Mouse (Mus musculus): ENCODE data around the gene Nrbp1.

Gene Nrbp1

DNA sequence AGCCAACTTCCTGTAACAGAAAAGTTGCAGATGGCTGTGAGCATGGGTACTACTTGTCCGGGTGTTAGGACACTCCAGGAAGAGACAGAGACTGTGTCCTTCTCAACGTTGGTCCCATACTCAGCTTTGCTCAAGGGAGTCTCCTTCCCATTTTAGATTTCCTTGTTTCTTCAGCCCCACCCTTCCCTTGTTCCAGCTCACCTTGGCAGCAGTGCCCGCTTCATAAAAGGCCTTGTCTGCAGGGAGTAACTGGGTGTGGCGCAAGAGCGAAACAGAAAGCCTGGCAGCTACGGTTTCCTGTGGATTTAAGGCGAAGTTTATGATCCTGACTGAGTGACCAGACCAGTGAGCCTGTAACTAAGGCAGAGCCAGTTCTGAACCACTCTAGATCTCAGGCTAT lies 13.8 kb downstream of the Nrbp1 start:
- in situ Hi-C loops (cut with MboI; ENCODE audit: low pct_unique_long_range_greater_than_20kb in 1 of 2, low sequenced_read_pairs in 2 of 2, unreplicated experiment in 1 of 2) = no loop called here

DNA sequence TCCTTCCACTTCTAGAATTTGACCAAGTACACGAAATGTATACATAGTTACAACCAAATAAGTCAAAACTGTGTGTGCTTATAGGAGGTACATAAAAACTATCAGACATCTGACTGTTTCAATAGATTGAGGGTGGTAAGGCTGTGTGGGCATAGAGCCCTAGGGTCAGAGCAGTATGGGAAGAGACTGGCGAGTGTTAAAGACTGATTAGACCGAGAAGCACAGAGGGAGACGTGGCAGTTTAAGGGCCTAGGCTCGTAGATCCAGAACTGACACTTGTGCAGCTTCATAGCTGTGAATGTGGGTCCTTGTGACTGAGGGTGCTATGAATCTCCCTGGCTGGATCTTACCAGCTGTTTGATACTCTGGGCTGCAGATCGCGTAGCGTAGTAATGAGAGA lies 14.2 kb downstream of the Nrbp1 start:
- in situ Hi-C loops (cut with MboI; ENCODE audit: low pct_unique_long_range_greater_than_20kb in 1 of 2, low sequenced_read_pairs in 2 of 2, unreplicated experiment in 1 of 2) = no loop called here

DNA sequence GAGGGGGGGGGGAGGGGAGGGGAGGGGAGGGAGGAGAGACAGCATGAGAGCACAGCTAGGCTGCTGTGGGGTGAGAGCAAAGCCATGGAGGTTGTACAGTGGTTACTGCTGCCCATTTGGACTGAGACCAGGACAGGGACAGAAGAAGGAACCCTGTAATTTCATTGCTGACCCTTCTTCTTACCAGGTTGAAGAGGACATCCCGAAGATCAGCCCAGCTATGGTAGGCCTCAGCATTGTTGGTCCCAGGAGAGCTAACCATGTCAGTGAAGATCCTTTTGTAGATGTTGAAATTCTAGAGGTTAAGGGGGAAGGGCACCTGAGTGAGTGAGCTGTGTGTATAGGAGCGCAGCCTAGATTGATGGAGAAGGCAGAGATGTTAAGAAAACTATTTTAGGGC lies 14.7 kb downstream of the Nrbp1 start:
- in situ Hi-C loops (cut with MboI; ENCODE audit: low pct_unique_long_range_greater_than_20kb in 1 of 2, low sequenced_read_pairs in 2 of 2, unreplicated experiment in 1 of 2) = no loop called here

DNA sequence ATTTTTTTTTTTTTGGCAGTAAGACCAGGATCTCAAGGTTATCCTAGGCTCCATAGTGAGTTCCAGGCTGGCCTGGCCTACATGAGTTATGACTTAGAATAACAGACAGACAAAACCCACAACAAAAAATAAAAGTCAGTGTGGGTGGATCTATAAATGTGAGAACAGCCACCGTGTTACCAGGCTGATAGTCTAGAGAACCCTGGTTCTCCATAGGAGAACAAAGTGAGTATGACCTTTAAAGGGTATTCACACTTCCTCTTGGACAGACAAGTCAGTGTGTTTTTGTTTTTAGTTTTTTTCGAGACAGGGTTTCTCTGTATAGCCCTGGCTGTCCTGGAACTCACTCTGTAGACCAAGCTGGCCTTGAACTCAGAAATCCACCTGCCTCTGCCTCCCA lies 15.3 kb downstream of the Nrbp1 start:
- in situ Hi-C loops (cut with MboI; ENCODE audit: low pct_unique_long_range_greater_than_20kb in 1 of 2, low sequenced_read_pairs in 2 of 2, unreplicated experiment in 1 of 2) = no loop called here

DNA sequence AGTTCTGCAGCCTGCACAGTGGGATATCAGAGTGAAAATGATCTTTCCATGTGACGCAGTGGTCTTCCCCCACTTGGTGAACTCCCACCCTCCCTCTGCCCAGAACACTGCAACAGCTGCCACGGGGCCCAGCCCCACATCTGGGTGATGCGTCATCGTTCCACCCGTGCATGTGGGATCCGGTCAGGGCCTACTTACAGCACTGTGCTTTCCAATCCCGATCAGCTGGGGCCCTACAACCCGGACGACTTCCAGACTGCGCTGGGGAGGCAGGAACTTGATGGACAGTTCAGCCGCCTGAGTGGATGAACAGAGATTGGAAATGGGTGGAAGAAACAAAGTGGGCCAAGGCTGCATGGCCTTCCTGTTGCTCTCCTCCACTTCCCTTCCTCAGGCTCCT lies 17.0 kb downstream of the Nrbp1 start:
- in situ Hi-C loops (cut with MboI; ENCODE audit: low pct_unique_long_range_greater_than_20kb in 1 of 2, low sequenced_read_pairs in 2 of 2, unreplicated experiment in 1 of 2) = no loop called here

DNA sequence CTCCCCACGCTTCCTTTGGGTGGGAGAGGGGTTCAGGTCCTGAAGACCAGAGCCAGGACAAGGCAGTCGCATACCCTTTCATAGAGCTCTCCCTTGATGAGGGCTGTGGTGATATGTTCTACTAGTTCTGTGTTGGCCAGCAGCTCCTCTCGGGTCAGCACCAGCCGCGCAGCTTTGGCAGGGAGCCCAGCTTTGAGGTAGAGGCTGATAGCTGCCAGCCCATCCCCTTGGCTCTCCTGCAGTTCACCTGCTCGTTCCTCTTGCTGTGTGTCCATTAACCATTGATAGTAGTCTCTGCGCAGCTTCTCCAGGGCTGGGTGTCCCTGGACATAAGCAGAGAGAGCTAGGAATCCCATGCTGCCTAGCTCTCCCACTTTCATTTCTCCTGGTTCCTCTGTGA lies 25.4 kb downstream of the Nrbp1 start:
- in situ Hi-C loops (cut with MboI; ENCODE audit: low pct_unique_long_range_greater_than_20kb in 1 of 2, low sequenced_read_pairs in 2 of 2, unreplicated experiment in 1 of 2) = no loop called here

DNA sequence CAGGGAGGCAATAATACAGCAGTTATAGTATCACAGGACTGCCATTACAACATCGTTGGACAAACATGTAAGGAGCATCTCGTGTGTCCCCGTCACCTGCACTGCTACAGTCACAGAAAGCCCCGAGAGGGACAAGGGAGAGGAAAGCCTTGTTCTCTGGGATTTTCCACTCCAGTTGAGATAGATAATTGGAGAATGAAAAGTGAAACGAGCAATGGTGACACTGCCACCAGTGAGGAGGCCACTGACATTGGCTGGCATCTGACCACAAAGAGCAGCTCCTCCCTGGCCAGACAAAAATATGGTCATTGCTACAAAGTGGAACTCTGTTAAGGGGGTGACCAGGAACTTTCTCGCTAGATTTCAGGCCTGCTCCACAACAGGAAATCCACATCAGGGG lies 27.0 kb downstream of the Nrbp1 start:
- in situ Hi-C loops (cut with MboI; ENCODE audit: low pct_unique_long_range_greater_than_20kb in 1 of 2, low sequenced_read_pairs in 2 of 2, unreplicated experiment in 1 of 2) = no loop called here

DNA sequence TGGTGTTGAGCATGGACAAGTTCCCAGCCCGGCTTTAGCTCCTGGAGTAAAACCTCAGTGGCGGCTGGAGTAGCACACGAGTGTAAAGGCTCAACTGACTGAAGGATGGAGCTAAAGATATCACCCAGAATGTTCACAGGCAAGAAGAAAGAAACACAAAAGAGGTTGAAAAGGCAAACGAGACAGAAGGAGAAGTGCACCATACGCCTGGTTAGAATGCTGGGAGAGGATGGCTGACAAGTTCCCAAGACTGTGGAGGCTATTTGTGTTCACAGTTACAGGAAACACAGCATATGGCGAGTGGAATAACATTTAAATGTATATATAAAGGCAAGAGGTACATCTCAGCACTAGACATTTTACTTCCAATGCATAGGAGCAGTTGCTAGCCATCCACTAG lies 32.4 kb downstream of the Nrbp1 start:
- in situ Hi-C loops (cut with MboI; ENCODE audit: low pct_unique_long_range_greater_than_20kb in 1 of 2, low sequenced_read_pairs in 2 of 2, unreplicated experiment in 1 of 2) = no loop called here

DNA sequence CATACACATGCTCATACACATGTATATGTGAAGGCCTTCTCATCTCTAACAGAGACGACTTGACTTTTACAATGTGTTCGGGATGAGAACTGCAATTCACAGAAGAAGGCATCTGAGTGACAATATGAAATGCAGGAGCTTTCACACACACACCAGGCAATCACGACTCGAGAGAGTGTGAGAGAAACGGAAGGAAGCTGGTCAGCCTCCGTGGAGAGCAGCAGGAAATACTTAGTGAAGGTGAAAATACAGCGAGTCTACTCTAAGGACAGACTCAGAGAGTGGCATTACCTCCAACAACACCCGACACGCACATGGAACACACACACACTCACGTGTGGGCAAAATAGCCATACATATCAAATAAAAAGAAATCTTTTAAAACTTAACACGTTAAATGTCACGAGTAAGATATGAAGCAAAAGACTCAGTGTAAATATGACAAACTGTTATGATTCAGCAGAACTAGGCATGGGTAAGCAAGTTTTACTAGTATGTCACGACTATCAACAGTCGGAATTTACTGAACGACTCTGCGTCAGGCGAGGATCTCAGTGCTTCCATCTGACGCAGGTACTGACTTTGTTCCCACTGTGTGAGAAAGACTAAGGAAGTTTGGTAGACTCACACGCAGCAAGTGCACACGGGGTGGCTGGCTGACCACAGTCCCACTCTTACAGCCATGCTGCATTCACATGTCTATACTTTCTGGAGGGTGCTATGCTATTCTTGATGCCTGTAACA lies 38.8 kb downstream of the Nrbp1 start:
- in situ Hi-C loops (cut with MboI; ENCODE audit: low pct_unique_long_range_greater_than_20kb in 1 of 2, low sequenced_read_pairs in 2 of 2, unreplicated experiment in 1 of 2) = no loop called here

DNA sequence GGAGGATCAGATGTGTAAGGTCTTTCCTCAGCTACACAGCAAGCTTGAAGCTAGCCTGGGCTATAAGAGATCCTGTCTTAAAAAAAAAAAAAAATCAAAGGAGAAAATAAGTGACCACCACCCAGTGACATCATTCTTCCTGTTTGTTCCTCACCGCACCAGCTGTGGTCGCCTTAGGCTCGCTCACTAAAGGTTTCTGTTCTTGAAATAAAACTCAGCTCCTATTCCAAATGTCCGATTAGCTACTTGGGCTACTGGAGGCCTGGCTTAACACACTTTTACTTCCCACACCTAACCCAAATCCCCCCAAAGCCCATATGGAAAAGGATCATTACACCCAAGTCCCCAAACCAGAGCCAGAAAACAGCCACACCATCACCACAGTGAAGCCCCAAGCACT lies 47.6 kb downstream of the Nrbp1 start:
- in situ Hi-C loops (cut with MboI; ENCODE audit: low pct_unique_long_range_greater_than_20kb in 1 of 2, low sequenced_read_pairs in 2 of 2, unreplicated experiment in 1 of 2) = no loop called here

DNA sequence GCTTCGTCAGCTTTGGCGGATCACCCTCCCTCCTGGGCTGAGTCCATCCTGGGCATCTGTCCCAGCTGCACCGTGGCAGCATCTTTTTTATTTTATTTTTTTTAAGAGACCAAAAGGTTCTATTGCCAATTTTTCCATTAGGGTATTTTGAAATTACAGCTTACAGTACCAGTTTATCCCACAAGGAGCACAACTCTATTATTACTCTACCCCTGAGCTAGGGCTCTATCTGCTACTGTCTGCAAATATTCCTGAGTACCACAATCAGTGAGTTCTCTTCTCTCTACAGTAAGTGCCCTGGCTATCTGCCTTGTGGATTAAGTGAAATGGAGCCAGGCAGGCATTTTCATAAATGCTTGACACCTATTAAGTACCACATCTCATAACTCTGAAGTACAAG lies 48.0 kb downstream of the Nrbp1 start:
- in situ Hi-C loops (cut with MboI; ENCODE audit: low pct_unique_long_range_greater_than_20kb in 1 of 2, low sequenced_read_pairs in 2 of 2, unreplicated experiment in 1 of 2) = no loop called here

DNA sequence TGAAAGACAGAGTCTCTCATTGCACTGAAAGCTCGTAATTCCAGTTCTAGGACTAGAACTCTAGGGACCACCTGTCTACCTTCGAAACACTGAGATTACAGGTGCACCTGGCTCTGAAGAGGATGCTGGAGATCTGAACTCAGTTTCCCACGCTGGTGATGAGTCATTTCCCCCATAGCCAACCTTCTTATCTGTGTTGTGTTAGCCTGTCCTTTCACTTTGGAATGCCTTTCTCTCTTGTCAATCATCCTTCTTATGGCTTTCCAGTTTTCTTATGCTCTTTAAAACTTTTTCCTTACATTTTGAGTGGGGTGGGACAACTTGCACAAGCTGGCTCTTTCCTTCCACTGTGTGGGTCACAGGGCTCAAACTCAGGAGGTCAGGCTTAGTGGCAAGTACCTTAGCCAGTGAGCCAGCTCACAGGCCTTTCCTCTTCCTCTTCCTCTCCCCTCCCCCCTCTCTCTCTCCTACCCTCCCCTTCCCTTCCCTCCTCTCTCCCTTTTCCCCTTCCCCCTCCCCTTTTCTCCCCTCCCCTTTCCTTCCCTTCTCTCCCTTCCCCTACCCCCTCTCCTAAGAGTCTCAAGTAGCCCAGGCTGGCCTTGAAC lies 49.1 kb downstream of the Nrbp1 start:
- in situ Hi-C loops (cut with MboI; ENCODE audit: low pct_unique_long_range_greater_than_20kb in 1 of 2, low sequenced_read_pairs in 2 of 2, unreplicated experiment in 1 of 2) = no loop called here

DNA sequence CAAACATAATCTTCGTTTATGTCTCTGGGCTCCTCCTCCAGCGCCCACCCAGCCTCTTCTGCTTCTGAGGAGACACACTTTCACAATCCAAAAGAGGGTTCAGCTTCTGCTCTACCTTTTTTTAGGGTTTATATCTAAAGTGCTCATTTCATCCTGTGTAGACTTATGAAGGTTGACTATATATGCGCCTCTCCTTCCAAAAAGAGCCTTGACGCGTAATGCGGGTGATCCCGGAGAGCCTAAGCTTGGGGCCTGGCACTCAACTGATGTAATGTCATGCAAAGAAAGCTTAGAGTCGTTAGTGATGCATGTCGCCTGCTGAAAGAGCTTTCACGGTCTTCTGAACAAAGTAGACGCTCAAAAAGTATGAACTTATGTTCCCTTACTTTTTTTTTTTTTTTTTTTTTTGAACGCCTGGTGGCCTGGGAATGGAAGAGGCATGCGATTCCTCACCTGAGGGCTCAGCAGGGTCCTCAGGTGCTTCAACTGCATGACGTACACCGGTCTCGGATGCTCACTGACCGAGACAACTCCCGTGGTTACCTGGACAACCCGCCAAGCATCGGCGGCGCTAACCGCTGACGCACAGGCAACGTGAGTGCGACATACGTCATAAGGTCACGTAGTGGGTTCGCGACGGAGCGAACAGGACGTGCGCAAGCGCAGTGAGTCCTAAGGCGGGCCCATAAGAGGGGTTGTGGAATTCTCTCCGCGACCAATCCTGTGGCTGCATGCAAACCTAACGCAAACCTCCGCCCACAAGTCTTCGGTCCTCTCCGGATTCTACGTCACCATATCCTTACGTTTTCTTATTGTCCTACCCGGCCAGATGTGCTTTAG lies 50.1 kb downstream of the Nrbp1 start, which contains the start of gene Ift172:
Ift172 (minus strand) TSS at position 596 of the 840 bp plus-strand sequence.
- in situ Hi-C loops (cut with MboI; ENCODE audit: low pct_unique_long_range_greater_than_20kb in 1 of 2, low sequenced_read_pairs in 2 of 2, unreplicated experiment in 1 of 2) = no loop called here

DNA sequence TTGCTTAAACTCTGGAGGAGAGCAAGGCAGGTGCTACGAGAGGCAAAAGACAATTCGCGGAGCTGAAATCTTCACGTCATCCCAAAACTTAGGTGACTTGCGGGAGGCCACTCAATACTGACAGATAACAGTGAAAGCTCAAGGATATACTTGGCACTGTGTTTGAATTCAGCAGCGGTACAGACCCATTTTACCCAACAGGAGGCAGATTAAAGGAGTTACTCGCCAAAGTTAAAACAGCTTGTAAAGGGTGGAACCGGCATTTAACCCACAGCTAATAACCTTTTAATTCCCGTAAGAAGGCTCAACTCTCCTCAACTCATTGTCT lies 50.7 kb downstream of the Nrbp1 start:
- in situ Hi-C loops (cut with MboI; ENCODE audit: low pct_unique_long_range_greater_than_20kb in 1 of 2, low sequenced_read_pairs in 2 of 2, unreplicated experiment in 1 of 2) = no loop called here

DNA sequence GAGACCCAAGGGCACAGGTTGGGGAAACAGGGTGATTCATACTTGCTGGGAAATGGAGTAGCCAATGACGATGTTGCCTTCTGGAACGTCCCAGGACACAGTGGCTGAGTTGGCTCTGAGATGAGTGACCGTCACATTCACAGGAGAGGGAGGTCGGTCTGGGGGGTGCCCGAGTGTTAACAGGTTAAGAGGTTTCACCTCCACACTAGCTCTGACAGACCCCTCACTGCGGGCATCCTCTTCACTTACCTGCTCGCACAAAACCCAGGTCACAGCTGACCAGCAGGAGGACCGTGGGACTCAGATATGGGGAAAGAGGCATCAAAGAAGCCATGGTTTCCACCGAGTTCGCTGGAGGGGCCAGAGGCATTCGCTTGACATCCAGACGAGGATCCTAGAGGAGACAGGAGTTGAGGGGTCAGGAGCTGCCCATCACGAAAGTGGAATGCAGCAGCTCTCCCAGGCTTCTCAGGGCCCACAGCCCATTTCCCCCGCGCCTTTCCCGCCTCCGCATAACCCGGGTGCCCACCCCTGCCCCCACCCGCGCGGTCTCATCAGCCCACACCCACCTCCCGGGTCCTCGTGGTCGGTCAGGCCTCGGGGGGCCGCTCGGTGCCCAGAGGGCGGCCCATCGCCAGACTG lies 54.4 kb downstream of the Nrbp1 start:
- in situ Hi-C loops (cut with MboI; ENCODE audit: low pct_unique_long_range_greater_than_20kb in 1 of 2, low sequenced_read_pairs in 2 of 2, unreplicated experiment in 1 of 2) = no loop called here

DNA sequence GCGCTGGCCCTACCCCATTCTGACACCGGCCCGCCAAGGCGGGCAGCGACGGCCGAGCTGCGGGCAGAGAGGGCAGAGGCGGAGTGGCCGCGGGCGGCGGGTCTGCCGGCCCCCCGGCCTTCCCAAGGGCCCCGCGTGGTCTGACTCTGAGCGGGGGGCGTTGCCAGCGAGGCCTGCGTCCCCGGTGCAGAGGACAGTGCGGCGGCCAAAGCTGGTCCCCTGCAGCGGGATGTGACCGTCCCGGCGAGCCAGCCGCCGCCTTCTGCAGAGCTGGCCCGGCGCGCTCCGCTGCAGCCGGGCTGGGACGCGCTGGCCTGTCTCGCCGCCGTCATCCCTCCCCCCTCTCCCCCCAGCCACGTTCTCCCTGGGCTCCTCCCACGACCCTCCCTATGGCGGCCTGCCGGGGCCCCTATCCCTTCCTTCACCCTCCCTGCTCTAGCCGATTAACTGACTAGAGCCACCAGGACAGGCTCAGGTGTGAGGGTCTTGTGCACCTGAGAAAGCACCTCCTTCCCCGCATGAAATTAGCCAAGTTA lies 55.0 kb downstream of the Nrbp1 start, which contains the start of gene Fndc4:
Fndc4 (minus strand) TSS at position 475 of the 536 bp plus-strand sequence.
- in situ Hi-C loops (cut with MboI; ENCODE audit: low pct_unique_long_range_greater_than_20kb in 1 of 2, low sequenced_read_pairs in 2 of 2, unreplicated experiment in 1 of 2) = no loop called here

DNA sequence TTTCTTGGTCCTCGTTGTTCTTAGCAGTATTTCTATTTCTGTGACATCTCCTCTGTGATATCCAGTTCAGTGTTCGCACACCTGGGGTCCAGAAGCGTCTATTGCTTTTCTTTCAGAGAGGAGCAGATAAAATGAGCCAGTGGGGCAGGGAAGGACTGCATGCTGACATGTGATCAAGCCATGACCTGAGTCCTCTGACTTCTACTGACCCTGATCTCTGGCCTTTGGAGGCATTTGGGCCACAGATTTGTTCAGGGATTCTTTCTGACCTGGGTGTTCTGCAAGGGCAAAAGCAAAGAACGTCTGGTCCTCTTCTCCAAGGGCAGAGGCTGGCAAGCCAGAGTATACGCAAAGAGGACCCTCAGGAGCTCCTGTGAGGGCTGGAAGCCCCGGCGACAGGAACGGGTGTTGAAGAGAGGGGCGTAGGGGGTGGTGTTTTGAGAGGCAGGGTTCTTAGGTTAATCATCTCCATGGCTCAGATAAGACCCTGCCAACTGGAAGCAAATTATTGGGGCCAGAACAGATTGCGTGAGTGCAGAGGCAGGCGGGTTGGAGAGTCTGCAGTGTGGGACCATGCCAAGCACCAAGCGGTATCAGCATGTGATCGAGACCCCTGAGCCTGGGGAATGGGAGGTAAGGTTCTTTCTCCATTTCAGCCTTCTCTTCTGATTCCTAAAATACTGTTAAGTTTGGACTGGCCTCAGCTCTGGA lies 56.5 kb downstream of the Nrbp1 start, which contains the start of gene Gckr:
Gckr (plus strand) TSS at position 397 of the 711 bp plus-strand sequence.
- in situ Hi-C loops (cut with MboI; ENCODE audit: low pct_unique_long_range_greater_than_20kb in 1 of 2, low sequenced_read_pairs in 2 of 2, unreplicated experiment in 1 of 2) = no loop called here

DNA sequence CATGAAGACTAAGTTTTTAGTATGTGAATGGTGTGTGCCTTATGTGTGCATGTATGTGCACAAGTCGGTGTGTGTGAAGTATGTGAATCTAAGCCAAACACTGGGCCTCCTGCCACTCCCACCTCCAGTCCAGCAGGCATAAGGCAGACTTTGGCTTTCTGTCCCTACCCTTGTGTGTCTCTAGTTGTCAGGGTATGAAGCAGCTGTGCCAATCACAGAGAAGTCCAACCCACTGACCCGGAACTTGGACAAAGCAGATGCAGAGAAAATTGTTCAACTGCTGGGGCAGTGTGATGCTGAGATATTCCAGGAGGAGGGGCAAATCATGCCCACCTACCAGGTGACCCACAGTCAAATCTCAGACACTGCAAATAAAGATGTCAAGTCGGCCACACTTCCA lies 57.3 kb downstream of the Nrbp1 start:
- in situ Hi-C loops (cut with MboI; ENCODE audit: low pct_unique_long_range_greater_than_20kb in 1 of 2, low sequenced_read_pairs in 2 of 2, unreplicated experiment in 1 of 2) = no loop called here

Measured in mouse embryonic stem cell (cell line).